Mouse (Mus musculus) frontal cortex, postnatal 25 days (tissue): ENCODE measurements at regions not wholly inside any gene's neighbourhood (a gene's known extent, or its start where the extent isn't known, plus 50 kb on each side); places are given as distances from the start of the nearest gene placed in this dataset.

Source experiments
- DNase-seq, 2 experiments: peaks; one replicate each; pipeline ENCODE4 v3.0.0; 2022; ENCODE audit warnings: low spot score in 2 of 2

DNA sequence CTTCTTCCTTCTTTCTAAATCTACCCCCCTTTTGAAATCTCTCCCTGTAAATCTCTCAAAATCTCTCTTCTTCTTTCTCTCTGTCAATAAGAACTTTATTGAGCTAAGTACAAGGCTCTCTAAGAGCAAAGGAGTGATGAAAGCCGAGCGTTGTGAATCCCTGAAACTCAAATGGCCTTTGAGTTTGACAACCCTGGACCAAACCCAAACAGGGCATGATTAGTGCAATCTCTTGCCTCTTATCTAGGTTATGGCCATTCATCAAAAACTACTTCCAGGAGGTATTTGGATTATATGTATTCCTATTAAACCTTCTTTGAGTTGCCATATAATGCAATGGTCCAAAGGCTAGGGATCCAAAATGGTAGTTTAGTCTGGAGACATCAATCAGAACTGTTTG, 304.0 kb downstream of the Inhba start:
- no peak for DNase-seq

DNA sequence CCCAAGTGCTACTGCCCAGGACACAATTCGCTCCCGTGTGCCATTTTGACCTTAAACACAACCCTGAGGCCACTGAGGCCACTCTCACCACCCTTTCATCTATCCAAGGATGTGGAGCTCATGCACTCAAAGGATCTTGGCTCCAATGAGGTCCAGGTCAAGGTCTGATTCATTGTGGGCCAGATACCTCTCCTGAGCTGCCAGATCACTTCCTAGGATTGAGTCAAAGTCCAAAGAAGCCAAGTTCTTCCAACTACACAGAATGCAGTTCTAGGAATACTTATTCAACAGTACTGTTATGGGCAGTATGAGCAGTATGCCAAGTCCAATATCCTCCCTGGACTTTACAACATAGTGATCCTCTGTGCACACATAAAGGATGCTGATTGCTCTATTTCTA, 304.9 kb downstream of the Inhba start:
- no peak for DNase-seq

DNA sequence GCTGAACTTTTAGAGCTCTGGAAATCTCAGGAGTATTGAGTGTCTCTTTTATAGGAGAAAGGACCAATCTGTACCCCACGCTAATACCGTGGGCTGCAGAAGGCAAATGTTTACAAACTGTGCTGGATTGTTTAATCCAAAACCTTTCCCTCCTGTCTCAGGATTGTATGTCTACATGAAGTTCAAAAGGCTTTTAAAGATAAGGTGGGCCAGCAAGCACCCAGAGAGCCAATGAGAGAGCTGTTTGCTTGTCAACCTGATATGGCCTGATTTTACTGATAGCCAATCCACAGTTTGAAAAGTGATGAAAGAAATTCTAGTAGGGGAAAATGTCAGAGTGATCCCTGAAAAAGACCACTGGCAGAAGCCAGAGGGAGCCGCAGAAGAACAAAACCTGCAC, 305.8 kb downstream of the Inhba start:
- no peak for DNase-seq

DNA sequence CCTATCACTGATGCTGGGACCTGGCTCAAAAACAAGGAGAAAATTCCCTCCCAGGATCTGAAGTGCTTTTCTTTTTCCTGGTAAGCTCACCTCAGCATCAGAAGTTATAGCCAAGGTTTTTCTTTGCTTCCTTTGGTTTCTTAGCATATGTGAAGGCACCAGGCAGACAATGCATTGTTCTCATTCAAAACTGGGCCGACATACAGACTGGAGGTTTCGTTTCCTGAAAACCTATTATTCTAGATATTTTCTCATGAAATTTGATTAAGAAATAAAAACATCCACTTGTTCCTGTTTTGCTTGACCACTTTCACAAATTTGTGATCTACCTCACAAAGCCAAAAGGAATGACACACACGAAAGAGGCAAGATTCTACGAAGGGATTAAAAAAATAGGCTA, 308.7 kb downstream of the Inhba start:
- no peak for DNase-seq

DNA sequence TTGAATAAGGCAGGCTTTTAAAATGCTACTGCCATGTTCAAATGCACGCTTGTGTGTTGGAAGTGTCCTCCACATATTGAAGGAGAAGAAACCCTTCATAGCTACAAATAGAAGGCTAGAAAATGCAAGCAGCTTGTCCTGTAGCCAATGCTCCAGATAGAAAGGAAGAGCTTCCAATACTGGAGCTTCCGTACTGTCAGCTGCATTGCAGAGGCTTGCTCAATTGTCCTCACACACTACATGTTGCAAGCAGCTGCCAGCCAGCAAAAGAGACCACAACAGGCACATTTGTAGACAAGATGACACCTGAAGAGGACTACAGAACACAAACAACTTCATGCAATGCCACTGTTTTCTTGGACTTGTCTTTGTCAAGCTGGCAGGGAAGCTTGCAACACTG, 314.0 kb downstream of the Inhba start:
- DNase-seq = no peak

DNA sequence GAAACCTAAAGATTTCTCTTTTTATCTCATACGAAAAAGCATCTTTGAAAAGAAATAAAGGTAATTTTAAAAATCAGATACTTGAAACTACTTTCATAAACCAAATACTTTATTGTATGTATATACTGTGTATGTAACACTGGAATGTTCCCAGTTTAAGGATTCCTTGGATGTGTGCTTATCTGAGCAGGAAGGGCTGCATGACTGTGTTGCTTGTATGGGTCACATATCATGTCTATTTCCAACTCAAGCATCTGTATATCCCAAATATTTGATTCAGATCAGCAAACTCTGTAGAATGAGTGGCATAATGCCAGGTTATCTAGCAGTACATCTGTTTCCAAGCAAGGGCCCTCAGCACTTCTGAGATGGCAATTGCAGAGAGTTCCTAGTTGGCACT, 330.1 kb downstream of the Inhba start:
- no peak for DNase-seq

DNA sequence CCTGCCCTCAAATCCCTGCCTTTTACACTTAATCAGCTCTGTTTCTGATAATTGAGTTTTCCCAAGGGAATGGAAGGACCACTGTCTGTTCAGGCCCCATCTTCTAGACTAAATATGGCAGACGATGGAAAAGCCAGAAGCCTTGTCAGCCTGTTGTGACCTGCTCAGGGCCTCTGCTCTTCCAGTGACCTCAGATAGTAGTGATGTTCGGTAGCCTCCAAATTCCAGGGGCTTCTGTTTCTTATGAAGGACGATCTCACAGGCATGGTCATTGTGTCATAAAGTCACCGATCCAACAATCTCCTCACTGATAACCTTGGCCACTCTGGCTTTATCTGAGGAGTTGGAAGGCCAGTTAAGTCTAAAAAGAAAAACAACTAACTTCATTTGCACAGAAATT, 330.5 kb downstream of the Inhba start:
- DNase-seq = no peak

DNA sequence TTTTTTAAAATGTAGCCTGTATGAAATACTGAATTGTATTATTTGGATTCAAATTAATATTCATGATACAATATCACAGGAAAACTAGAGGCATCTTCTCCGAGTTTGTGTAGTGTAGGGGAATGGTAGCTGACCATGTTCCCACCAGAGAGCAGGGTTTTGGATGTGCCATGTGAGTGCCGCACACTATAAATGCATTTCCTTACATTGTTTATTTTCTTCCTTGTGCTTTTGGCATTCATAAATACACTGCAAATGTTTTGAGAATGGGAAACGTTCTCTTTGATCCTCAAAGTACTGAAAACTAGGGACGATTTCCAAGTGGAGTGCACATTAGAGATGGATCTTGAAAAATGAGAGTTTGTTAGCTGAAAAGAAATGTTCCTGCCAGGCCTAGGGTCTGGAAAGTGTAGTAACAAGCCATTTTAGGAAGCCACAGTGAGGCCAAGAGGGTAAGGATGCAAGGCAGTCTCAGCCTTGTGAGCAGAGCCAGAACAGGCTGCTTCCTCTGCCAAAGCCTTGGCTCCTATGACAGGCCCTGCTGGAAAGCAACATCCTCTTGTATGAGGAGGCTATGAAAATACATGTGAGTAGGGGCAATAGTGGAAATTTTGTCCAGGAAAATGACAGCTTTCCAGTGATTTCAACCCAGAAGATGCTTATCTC, 331.8 kb downstream of the Inhba start:
- DNase-seq = no peak

DNA sequence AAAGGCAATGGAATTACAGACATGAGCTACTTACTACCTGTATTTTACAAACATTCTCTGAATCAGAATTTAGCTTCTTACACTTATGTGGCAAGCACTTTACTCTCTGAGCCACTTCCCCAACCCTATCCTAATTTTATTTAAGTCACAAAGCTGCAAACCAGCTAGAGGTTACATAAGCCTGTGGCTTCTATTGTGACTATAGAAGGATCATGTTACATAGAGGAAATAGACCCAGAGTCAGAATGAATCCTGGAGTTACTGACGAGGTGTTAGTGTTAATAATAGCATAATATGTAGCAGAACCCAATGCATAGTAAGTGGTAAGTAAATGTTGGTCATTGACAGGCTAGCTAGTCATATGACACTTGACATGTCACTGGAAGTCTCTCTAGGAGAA, 337.7 kb downstream of the Inhba start:
- DNase-seq = no peak

DNA sequence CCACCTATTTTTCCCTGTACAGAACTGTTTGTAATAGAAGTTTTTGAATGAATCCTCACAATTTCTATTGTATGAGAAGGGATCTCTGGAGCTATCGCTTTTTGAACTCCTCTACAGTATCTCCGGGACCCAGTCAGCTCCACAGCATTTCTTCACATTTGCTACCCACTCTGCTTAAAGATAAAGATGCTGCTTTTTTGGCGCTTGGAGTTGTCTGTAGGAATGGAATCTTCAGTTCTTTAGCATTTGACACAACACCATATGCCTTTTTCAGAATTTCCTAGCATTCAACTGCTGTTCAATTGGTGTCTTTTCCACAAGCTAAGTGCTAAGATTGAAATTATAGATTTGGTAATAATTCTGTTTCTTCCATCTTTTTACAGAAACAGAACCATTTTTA, 338.4 kb downstream of the Inhba start:
- DNase-seq = no peak

DNA sequence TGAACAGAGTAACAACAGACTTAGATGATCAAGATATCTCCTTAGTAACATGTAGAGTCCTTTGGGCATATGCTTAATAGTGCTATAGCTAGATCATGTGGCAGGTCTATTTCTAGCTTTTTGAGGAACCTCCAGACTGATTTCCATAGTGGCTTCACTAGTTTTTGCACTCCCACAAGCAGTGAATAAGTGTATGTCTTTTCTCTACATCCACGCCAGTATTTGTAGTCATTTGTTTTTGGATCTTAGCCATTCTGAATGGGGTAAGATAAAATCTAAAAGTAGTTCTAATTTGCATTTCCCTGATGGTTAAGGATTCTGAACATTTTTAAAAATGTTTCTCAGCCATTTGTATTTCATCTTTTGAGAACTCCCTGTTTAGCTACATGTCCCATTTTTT, 343.7 kb downstream of the Inhba start:
- no peak for DNase-seq

DNA sequence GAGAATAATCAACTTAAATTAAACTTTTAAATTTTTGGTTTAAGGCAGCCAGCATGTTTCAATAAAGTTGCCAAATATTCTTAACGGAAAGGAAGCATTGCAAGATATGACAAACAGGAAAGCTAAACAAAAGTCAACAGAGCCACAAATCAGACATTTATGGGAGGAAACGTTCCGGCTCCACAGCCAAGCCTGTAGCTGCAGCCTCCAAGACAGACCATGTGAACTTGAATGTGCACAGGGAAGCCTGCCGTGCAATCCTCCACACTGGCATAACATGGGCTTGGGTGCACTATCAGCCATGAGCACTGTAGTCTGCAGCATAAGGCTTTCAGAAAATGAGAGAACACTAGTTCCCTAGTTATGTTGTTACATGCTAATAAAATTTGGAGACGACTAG, 367.8 kb downstream of the Inhba start:
- DNase-seq = no peak

DNA sequence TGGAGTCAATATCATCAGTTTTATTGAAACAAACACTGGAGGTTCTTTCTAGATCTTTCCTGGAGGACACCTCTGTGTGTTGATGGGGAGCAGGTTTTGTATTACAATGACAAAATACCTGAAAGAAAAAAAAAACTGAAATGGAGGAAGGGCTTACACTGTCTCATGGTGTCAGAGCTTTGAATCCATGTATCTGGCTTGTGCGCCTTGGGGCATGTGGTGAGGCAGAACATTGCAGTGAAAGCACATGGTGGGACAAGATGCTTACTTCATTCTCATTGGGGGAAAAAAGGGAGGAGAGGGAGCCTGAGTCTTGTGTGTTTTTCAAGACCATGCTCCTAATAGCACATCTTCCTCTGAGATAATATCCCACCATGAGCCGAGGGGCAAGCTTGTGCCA, 368.3 kb downstream of the Inhba start:
- DNase-seq = no peak

DNA sequence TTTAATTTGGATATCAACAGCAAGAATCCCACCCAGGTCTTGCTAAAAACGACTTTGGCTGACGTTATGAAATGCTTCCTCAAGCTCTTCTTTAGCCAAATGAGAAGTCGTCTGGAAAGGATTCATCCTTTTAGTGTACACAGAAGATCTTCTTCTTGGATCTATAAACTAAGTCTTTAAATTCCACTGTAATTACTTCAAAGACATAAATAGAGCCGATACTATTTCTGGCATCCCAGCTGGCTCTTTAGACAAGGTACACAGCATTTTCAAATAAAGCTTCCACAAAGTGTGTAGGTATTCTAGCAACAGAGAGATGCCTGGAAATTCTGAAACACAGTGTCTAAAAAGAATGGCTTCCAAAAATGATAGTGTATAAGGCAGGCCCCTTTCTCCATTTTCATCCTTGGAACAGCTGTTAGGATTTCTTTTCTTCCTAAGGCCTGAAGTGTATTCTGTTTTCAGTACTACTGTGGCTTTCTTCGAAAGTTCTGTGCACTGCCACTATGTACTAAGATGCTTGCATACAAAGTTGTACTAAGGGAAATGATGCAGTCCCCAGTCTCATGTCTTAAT, 371.4 kb downstream of the Inhba start:
- no peak for DNase-seq

DNA sequence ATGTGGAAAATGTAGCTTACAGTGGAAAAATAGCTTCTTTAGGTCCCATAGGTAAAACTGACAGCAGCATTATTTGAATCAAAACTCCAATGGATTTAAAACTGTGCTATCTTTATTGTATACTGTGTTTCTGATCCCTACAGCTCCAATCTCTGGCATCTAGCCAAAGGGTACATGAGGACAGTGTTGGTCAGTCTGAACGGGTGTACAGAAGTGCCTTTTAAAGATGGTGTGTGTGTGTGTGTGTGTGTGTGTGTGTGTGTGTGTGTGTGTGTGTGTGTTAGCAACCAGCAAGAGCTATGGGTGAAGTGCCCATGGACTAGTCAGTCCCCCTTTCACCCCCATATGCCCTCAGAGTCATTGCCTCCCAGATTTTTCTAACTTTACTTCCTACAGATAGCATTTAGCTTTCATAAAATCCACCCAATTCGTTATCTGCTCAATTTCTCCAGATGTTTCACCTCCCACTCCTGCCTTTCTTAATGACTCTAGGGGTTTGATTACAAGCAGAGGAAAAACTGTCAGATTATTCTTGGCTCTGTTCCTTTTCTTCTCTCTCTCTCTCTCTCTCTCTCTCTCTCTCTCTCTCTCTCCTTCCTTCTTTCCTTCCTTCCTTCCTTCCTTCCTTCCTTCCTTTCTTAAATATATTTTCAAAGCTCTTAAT, 404.8 kb downstream of the Inhba start:
- no peak for DNase-seq

DNA sequence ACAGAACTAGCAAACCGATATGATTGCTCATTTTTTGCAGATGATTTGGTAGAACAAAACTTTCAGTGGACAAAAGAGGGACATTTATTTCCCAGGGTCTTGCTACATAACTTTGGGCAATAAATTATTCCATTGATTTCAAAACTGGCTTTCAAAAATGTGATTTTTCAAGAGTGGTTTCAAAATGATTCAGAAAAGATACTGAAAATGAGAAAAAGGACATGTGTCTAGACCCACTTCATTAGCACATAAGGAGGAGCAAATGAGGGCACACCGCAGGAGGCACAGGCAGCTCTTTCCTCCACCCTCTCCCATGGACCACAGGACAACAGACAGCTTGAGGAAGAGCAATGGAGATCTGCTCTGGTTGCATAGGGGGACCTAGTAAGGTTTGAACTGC, 412.5 kb downstream of the Inhba start:
- no peak for DNase-seq

DNA sequence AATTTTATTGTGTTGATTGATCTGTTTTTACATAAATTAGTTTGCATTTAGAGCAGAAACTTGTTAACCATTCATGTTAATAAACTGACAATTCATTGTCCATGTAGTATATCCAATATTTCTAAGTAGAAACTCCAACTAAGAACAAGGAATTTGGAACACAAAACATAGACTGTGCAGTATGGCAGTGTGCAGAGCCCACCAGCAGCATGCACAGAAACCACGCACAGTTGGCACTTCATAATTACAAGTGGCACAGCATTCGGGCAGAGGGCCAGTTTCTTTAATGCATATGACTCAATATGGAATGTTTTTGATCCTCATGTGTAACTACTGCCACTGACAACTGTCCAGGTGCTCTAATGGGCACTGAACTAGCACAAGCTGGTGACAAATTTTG, 423.8 kb downstream of the Inhba start:
- DNase-seq = no peak

DNA sequence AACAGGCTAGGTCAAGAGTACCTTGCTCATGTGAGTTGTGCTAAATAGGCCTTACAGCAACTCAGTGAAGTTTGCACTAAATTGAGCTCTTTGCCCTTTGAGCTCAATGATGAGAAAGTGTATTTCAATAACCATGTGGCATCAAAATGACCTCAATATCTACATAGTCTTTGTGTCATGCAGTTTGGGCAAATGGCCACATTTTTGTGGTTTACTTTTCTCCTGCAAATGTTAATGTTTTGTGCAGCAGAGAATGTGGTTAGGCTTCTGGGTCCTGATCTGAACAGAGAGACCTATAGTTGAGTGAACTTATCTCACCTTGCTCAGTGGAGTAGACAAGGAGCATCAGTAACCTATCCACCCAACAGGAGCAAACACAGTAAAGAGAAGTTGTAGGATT, 441.6 kb downstream of the Inhba start:
- no peak for DNase-seq

DNA sequence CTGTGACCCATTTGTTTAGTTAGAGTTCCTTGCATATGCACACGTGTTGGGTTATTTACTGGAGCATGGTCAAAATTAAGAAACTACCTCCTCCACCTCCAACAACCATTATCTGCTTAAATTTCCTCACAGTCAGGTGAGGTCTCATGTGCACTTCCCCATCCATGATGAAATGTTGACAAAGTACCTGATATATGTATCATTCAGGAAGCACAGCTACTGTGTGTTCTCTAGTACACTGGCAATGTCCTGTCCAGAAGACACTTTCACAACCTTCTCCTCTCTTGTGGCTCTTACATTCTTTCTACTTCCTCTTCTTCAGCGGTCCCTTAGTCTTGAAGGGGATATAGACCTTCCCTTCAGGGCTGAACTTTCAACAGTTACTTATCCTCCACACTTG, 448.1 kb downstream of the Inhba start:
- DNase-seq = no peak

DNA sequence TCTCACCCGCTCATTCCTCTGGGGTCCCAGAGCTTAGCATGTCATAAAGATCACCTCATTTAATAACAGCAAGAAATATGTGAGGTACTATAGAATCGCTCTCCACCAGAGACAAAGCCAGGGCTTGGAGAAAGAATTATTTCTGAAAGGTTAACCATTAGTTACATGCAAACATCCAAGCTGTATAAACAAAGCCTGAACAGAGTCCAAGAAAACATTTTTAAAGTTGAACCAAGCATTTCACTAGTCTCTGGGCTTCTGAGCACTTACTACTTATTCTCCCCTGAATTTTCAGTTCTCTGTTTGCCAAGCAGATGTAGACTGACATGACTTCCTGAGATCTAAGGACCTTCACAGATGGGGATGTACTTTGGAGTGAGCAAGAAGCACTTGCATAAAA, 450.0 kb downstream of the Inhba start:
- no peak for DNase-seq

DNA sequence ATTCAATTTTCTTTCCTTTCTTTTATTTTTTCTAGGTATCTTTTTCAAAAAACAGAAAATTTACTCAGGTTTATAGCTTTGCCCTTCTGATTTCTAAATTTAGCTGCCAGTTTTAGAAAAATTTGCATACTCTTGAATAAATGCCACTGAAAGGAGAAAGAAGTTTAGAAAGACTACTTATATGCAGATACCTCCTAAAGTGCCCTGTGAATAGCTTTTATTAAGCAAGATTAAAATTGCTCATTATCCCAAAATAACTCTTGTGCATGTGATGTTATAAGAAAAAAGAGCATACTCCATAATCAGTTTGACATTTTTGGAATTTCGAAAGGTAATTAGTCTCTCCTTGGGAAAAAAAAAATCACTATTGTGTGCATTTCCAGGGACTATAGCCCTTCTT, 453.2 kb downstream of the Inhba start:
- DNase-seq = no peak

DNA sequence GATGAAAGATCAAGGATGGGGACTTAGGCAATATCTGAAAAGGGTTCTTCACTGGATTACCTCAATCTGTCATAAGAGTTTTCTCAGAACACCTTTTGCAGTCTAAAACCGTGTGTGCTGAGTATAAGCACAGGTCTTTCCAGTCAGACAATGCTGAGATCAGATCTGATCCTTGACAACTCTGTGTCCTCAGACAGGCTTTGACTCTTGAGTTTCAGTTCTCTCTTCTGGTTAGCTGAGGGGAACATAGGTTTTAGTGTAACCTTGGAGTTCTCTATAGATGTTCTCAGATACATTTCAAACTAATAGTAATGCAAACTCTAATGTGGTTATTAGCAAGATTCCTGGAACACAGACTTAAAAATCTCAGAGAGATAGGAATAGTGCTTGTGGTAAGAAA, 453.7 kb downstream of the Inhba start:
- no peak for DNase-seq

DNA sequence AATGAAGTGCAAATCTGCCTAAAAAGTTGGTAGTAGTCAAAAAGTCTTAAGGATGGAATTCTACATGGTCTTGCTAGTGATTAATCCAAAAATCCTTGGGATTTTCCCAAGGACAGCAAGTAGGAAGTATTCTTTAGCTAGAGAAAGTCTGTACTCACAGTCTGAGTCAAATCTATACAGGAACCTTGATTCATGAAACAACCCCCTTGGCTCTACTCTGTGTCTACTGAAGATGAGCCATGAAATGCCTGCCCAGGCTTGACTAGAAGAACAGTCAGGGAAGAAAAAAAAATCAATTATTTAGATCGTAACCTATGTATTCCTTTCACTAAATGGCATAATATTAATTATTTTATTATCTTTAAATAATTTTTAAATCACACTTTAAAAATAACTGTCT, 454.2 kb downstream of the Inhba start:
- no peak for DNase-seq

DNA sequence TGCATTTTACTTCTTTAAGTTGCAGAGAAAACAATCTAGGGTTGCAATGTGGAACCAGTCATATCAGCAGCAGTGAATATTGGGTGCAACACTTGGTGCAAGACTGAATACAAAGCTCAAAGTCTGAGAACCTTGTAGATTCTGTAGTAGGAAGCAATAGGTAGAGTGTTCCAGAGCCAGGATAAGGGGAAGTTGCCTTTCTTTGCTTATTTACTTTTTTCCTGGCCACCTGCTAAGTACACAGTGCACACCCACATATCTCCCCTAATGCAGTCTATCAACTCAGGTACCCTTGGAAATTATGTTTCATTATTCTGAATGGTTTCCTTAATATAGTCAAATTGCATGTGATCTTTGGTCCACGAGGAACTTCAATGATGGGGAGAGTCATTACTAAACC, 464.9 kb downstream of the Inhba start:
- no peak for DNase-seq
